Mouse (Mus musculus): ENCODE results near the gene Mrpl49. TPM values are rescaled to one million over a fixed set of nuclear protein-coding genes. Genes with fewer than 3 reads are reported as not detected.

Gene Mrpl49
- 58.5 and 59.7 TPM in 2 replicates for polyA plus RNA-seq (2015; fragmentation: Nextera tagmentation; extraction: Ambion mirVana)

DNA sequence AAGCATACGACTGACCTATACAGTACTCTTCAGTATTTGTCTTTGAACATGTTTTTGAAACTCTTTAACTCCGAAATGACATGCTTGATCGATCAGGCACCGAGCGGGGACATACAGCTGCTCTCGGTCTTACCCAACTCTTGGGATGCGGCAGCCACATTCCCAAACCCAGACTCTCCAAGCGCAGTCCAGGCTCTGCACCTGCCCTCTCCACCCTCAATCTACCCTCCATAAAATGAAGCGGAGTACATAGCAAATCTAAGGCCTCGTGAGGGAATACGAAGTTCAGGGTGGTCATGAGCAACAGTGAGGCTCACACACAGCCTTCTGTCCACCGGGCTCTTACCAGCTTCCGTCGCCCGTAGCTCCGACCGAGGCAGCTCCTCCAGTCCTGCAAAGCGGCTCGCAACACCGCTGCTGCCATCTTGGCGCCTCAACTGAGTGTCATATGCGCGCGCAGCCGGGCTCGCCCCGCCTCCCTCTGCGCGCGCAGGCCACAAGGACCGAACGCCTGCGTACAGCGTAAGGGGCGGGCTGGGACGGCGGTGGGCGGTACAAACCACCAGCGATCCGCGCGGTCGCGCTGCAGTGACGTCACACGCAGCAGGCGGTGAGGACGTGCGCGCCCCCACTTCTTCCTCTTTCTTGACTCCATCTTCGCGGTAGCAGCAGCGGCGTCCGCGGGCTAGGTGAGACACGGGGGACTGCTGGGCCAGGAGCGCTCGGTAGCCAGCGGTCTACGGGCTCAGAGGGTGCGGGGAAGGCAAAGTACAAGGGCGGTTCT lies at the start of gene Mrpl49, which contains the start of gene Fau:
TSS of gene Mrpl49 (minus strand) at position 473 of the 784 bp plus-strand sequence.
TSS of gene Fau (plus strand) at position 532 of the 784 bp plus-strand sequence.
- no peaks in the 10 kb centered on the region for H3K27me3 ChIP-seq (ENCODE audit: control insufficient read depth, insufficient read depth, low read depth, low read length)
- under 1% methylated on average over 62 of the region's 63 CpGs for WGBS
- peak within 1 kb of the TSS; percentile 91 for H3K9ac ChIP-seq (ENCODE audit: low read depth, low read length)
- peak; percentile 79 for ATAC-seq
- H3K27ac ChIP-seq (ENCODE audit: low read length): peak within 1 kb of the TSS; percentile 86
- H3K4me3 ChIP-seq (ENCODE audit: low read depth, low read length): peak within 1 kb of the TSS; percentile 67
- peaks cover 18% of the 10 kb centered on the region for H3K36me3 ChIP-seq (ENCODE audit: control insufficient read depth, insufficient read depth, low read length)
- no peaks in the 10 kb centered on the region for H3K9me3 ChIP-seq (replicated peaks; ENCODE audit: control insufficient read depth, low read length, poor library complexity, severe bottlenecking)
- peak within 1 kb of the TSS; percentile 88 for H3K4me2 ChIP-seq (ENCODE audit: low read length)
- peaks cover 31% of the 10 kb centered on the region for H3K4me1 ChIP-seq (ENCODE audit: control insufficient read depth, insufficient read depth, low read length)

DNA sequence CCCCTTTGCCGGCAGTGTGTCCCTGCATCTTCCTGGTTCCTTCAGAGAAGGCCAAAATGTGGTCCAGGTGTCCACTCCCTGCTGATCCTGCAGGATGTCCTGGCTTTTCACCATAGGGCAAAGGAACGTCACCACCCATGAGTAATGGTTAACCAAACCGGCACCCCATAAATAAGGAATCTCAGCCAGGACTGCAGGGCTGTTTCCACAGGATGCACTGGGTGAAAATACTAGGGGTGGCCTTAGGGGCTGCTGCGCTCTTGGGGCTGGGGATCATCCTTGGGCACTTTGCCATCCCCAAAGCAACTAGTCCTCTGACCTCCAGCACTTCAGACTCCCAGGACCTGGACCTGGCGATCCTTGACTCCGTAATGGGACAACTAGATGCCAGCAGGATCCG lies 48.0 kb upstream of the Mrpl49 start, which contains the start of gene Naaladl1:
TSS of gene Naaladl1 (plus strand) at position 197 of the 400 bp plus-strand sequence.
- Histone ChIP-seq H3K9ac (ENCODE audit: low read depth, low read length) (no peak within 1 kb of the TSS), H3K36me3 (ENCODE audit: control insufficient read depth, insufficient read depth, low read length) (no peaks in the 10 kb centered on the region), H3K4me2 (ENCODE audit: low read length) (no peak within 1 kb of the TSS), H3K27ac (ENCODE audit: low read length) (no peak within 1 kb of the TSS), H3K27me3 (ENCODE audit: control insufficient read depth, insufficient read depth, low read depth, low read length) (no peaks in the 10 kb centered on the region), H3K9me3 (replicated peaks; ENCODE audit: control insufficient read depth, low read length, poor library complexity, severe bottlenecking) (no peaks in the 10 kb centered on the region), H3K4me3 (ENCODE audit: low read depth, low read length) (no peak within 1 kb of the TSS), H3K4me1 (ENCODE audit: control insufficient read depth, insufficient read depth, low read length) (no peaks in the 10 kb centered on the region)
- 88% methylated on average over 7 of the region's 7 CpGs for WGBS
- no peak for ATAC-seq

DNA sequence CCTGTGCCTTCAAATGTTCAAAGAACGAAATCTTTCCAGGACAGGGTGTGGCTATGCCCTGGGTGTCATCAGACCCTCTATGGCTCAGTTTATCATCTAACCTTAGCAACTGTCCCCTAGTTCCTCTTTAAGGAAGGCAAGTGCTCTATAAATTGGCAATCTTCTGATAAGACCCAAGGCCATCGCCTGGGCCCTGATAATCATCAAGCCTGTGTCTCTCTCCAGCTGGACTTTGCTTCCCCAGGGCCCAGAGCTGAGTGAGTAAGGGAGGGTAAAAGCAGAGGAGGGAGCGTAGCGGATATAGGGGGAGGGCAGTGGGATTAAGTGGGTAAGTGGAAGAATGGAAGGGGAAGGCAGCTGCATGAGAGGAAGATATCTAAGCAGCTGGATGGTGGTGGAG lies 46.9 kb upstream of the Mrpl49 start:
- H3K9ac ChIP-seq (ENCODE audit: low read depth, low read length): no peak overlapping the region
- H3K36me3 ChIP-seq (ENCODE audit: control insufficient read depth, insufficient read depth, low read length): no peaks in the 10 kb centered on the region
- no peak overlapping the region for H3K27ac ChIP-seq (ENCODE audit: low read length)
- no peak overlapping the region for H3K4me2 ChIP-seq (ENCODE audit: low read length)
- H3K4me3 ChIP-seq (ENCODE audit: low read depth, low read length): no peak overlapping the region
- no peaks in the 10 kb centered on the region for H3K27me3 ChIP-seq (ENCODE audit: control insufficient read depth, insufficient read depth, low read depth, low read length)
- 80% methylated on average over 4 of the region's 4 CpGs for WGBS
- no peaks in the 10 kb centered on the region for H3K9me3 ChIP-seq (replicated peaks; ENCODE audit: control insufficient read depth, low read length, poor library complexity, severe bottlenecking)
- H3K4me1 ChIP-seq (ENCODE audit: control insufficient read depth, insufficient read depth, low read length): no peaks in the 10 kb centered on the region
- no peak for ATAC-seq

DNA sequence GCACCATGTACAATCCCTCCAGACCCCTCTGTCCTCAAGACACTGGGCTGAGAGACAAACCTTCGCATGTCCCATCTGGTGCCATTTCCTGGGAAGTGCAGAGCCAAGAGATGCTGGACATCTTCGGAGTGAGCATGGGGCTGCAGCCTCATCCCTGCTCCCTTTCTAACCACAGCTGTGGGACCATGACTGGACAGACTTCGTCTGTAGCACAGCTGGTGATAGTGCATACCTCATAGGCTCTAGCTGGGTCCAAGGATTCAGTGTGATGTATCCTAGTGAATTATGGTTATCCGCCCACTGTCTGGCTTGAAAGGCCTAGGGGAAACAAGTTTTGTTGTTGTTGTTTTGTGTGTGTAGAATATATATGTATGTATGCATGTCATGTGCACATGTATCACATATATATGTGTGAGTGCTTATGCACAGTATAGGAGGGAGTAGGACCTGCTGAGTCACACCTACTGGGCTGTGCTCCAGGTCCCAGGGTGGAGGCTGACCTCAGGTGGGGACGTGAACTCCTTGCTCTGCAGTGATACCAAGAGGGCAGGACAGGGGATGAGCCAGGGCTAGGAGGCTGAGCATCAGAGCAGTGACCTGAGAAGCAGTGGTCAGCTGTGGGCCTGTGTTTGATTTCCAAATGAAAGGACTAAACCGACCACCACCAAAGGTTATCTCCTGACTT lies 44.7 kb upstream of the Mrpl49 start:
- H3K36me3 ChIP-seq (ENCODE audit: control insufficient read depth, insufficient read depth, low read length): no peaks in the 10 kb centered on the region
- no peak overlapping the region for H3K9ac ChIP-seq (ENCODE audit: low read depth, low read length)
- no peak overlapping the region for H3K27ac ChIP-seq (ENCODE audit: low read length)
- H3K9me3 ChIP-seq (replicated peaks; ENCODE audit: control insufficient read depth, low read length, poor library complexity, severe bottlenecking): no peaks in the 10 kb centered on the region
- H3K4me3 ChIP-seq (ENCODE audit: low read depth, low read length): no peak overlapping the region
- no peak for ATAC-seq
- no peaks in the 10 kb centered on the region for H3K4me1 ChIP-seq (ENCODE audit: control insufficient read depth, insufficient read depth, low read length)
- H3K27me3 ChIP-seq (ENCODE audit: control insufficient read depth, insufficient read depth, low read depth, low read length): no peaks in the 10 kb centered on the region
- H3K4me2 ChIP-seq (ENCODE audit: low read length): no peak overlapping the region
- WGBS: 82% methylated on average over 6 of the region's 6 CpGs

DNA sequence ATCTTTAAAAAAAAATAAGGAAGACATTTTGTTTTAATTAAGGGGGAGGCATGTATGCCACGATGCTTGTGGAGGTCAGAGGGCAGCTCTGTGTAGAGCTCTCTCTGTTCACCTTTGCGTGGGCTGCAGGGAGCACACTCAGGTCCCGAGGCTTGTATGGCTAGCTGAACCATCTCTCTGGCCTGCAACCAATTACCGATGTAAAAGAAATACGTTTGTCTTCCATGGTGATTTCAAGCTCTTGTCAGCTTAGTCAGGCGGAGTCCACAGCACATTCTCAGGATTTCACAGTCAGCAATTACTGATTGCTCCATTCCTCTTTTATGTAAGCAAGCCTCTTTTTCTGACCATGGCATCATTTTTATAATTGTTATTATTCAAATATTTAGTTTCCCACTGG lies 43.6 kb upstream of the Mrpl49 start:
- no peaks in the 10 kb centered on the region for H3K9me3 ChIP-seq (replicated peaks; ENCODE audit: control insufficient read depth, low read length, poor library complexity, severe bottlenecking)
- no peaks in the 10 kb centered on the region for H3K36me3 ChIP-seq (ENCODE audit: control insufficient read depth, insufficient read depth, low read length)
- no peaks in the 10 kb centered on the region for H3K4me1 ChIP-seq (ENCODE audit: control insufficient read depth, insufficient read depth, low read length)
- no peak overlapping the region for H3K27ac ChIP-seq (ENCODE audit: low read length)
- ATAC-seq: no peak
- no peaks in the 10 kb centered on the region for H3K27me3 ChIP-seq (ENCODE audit: control insufficient read depth, insufficient read depth, low read depth, low read length)
- H3K4me2 ChIP-seq (ENCODE audit: low read length): no peak overlapping the region
- 78% methylated on average over 6 of the region's 6 CpGs for WGBS
- H3K4me3 ChIP-seq (ENCODE audit: low read depth, low read length): no peak overlapping the region
- no peak overlapping the region for H3K9ac ChIP-seq (ENCODE audit: low read depth, low read length)

DNA sequence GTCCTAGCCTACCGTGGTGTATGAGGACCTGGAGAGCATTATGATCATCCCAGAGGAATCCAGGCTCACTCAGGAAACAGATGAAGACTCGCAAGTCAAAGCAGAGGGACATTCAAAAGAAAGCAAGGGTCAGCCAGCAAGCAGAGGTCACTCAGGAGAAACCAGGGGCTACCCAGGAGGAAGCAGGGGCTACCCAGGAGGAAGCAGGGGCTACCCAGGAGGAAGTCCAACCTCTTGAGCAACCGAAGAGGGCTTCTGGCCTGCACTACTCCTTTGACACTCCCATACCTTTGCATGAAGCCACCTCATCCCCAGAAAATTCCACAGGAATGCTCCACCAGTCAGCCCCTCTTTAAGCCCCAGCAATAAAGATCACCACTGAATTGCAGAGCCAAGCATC lies 40.3 kb upstream of the Mrpl49 start:
- Histone ChIP-seq H3K4me2 (ENCODE audit: low read length) (no peak overlapping the region), H3K27ac (ENCODE audit: low read length) (no peak overlapping the region), H3K9me3 (replicated peaks; ENCODE audit: control insufficient read depth, low read length, poor library complexity, severe bottlenecking) (no peaks in the 10 kb centered on the region), H3K9ac (ENCODE audit: low read depth, low read length) (no peak overlapping the region), H3K4me1 (ENCODE audit: control insufficient read depth, insufficient read depth, low read length) (no peaks in the 10 kb centered on the region), H3K27me3 (ENCODE audit: control insufficient read depth, insufficient read depth, low read depth, low read length) (no peaks in the 10 kb centered on the region), H3K4me3 (ENCODE audit: low read depth, low read length) (no peak overlapping the region), H3K36me3 (ENCODE audit: control insufficient read depth, insufficient read depth, low read length) (no peaks in the 10 kb centered on the region)
- 91% methylated on average over 3 of the region's 3 CpGs for WGBS
- ATAC-seq: no peak

DNA sequence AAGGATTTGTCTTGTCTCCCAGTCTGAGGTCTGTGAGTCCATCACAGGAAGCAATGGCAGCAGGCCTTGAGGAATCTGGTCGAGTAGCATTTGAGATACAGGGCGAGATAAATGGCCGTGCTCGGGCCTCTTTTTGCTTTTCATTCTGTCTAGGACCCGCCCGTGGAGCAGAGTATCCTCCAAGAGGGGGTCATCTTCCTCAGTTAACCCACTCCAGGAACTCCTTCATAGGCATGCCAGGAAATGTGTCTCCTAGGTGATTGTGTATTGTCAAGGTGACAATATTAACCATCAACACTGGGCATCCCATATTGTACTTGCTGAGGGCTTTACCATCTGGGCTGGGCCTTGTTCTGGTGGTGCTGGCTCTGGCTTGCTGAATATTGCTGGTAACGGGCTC lies 36.5 kb upstream of the Mrpl49 start, which contains the start of gene AC131692.1:
TSS of gene AC131692.1 (plus strand) at position 301 of the 400 bp plus-strand sequence.
- H3K27me3 ChIP-seq (ENCODE audit: control insufficient read depth, insufficient read depth, low read depth, low read length): no peaks in the 10 kb centered on the region
- no peak within 1 kb of the TSS for H3K9ac ChIP-seq (ENCODE audit: low read depth, low read length)
- H3K27ac ChIP-seq (ENCODE audit: low read length): no peak within 1 kb of the TSS
- no peak within 1 kb of the TSS for H3K4me3 ChIP-seq (ENCODE audit: low read depth, low read length)
- no peaks in the 10 kb centered on the region for H3K4me1 ChIP-seq (ENCODE audit: control insufficient read depth, insufficient read depth, low read length)
- H3K9me3 ChIP-seq (replicated peaks; ENCODE audit: control insufficient read depth, low read length, poor library complexity, severe bottlenecking): no peaks in the 10 kb centered on the region
- H3K4me2 ChIP-seq (ENCODE audit: low read length): no peak within 1 kb of the TSS
- no peak for ATAC-seq
- 91% methylated on average over 7 of the region's 7 CpGs for whole genome bisulfite sequencing
- no peaks in the 10 kb centered on the region for H3K36me3 ChIP-seq (ENCODE audit: control insufficient read depth, insufficient read depth, low read length)

DNA sequence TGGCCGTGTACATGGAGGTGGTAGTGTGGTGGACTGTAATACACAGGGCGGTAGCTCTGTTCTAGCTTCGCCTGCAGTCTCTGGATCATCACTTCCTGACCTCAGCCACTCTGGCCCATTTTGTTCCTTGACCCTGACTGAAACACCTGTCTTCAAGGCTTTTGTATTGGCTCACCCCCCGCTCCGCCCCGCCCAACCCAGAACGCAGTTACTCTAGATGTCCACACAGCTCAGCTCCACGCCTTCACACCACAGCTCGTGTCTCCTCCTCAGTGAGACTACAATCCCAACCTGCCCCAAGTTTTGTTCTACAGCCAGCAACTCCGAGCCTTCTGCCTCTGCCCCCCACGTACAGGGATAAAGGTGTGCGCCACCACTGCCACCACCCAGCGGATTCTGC lies 31.3 kb upstream of the Mrpl49 start:
- Histone ChIP-seq H3K27ac (ENCODE audit: low read length) (no peak overlapping the region), H3K9ac (ENCODE audit: low read depth, low read length) (no peak overlapping the region), H3K4me3 (ENCODE audit: low read depth, low read length) (no peak overlapping the region), H3K4me2 (ENCODE audit: low read length) (no peak overlapping the region), H3K27me3 (ENCODE audit: control insufficient read depth, insufficient read depth, low read depth, low read length) (no peaks in the 10 kb centered on the region), H3K9me3 (replicated peaks; ENCODE audit: control insufficient read depth, low read length, poor library complexity, severe bottlenecking) (no peaks in the 10 kb centered on the region), H3K4me1 (ENCODE audit: control insufficient read depth, insufficient read depth, low read length) (peaks cover 12% of the 10 kb centered on the region), H3K36me3 (ENCODE audit: control insufficient read depth, insufficient read depth, low read length) (no peaks in the 10 kb centered on the region)
- 94% methylated on average over 13 of the region's 13 CpGs for WGBS
- ATAC-seq: no peak

DNA sequence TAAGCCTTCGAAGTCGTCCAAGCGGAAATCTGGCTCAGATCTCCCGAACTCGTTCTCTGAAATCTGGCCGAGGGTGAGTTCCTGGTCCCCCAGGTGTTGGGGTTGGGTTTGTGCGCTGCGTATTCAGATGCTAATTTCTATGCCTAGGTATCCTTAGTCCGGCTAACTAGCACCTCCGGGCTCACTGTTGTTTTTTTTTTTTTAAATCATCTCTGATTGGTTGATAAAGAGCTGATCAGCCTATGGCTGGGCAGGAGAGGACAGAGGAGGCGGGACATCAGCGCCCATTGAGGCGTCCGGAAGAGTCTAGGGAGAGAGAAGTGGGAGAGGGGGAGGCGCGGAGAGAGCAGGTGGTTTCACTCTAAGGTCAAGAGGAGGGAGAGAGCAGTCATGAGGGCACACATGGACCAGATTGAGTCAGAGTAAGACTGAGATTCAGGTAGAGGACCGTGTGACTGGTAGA lies 27.9 kb upstream of the Mrpl49 start:
- Histone ChIP-seq H3K27me3 (ENCODE audit: control insufficient read depth, insufficient read depth, low read depth, low read length) (no peaks in the 10 kb centered on the region), H3K4me1 (ENCODE audit: control insufficient read depth, insufficient read depth, low read length) (peaks cover 18% of the 10 kb centered on the region), H3K9ac (ENCODE audit: low read depth, low read length) (no peak overlapping the region), H3K9me3 (replicated peaks; ENCODE audit: control insufficient read depth, low read length, poor library complexity, severe bottlenecking) (no peaks in the 10 kb centered on the region), H3K27ac (ENCODE audit: low read length) (no peak overlapping the region), H3K4me3 (ENCODE audit: low read depth, low read length) (peak overlapping the region; percentile 76), H3K4me2 (ENCODE audit: low read length) (peak overlapping the region; percentile 94), H3K36me3 (ENCODE audit: control insufficient read depth, insufficient read depth, low read length) (peaks cover 9% of the 10 kb centered on the region)
- under 1% methylated on average over 17 of the region's 17 CpGs for WGBS
- peak; percentile 58 for ATAC-seq

Data from midbrain, embryonic 16.5 days (tissue).